Mouse (Mus musculus): ENCODE data around the gene Rnf207. TPM values are rescaled to one million over a fixed set of nuclear protein-coding genes. Genes with fewer than 3 reads are reported as not detected.

The Rnf207 gene
- 0.07 TPM in 1 of 2 replicates, not detected in the other for polyA plus RNA-seq (2012; ENCODE audit: low replicate concordance)

GRCm38 (mm10) chr4:152318517-152319234, at the start of gene Rnf207:
Gene Rnf207 (minus strand): TSS chr4:152318993.

GRCm38 (mm10) chr4:152338419-152339292, 19.9 kb upstream of the Rnf207 start, which contains the start of gene Chd5:
Gene Chd5 (plus strand): TSS chr4:152338651.

GRCm38 (mm10) chr4:152325574-152326411, 7.0 kb upstream of the Rnf207 start, which contains the start of gene Rpl22:
Gene Rpl22 (plus strand): TSS chr4:152325742.

GRCm38 (mm10) chr4:152296874-152297861, 21.6 kb downstream of the Rnf207 start, which contains the start of gene Icmt:
Gene Icmt (plus strand): TSS chr4:152297227.

GRCm38 (mm10) chr4:152291562-152291961, 27.2 kb downstream of the Rnf207 start, which contains the start of gene Hes3:
Gene Hes3 (minus strand): TSS chr4:152291662.

GRCm38 (mm10) chr4:152273621-152274236, 45.1 kb downstream of the Rnf207 start, which contains the start of gene Gpr153:
Gene Gpr153 (plus strand): TSS chr4:152274232.

Other genes with a start within 250 kb of the Rnf207 start
- 15.3 and 24.9 TPM in 2 replicates for gene Plekhg5, start 246.5 kb downstream of the Rnf207 start, polyA plus RNA-seq (2012; ENCODE audit: low replicate concordance)
- 17.3 and 25.1 TPM in 2 replicates for gene Tnfrsf25, start 203.1 kb downstream of the Rnf207 start, polyA plus RNA-seq (2012; ENCODE audit: low replicate concordance)
- 6.3 and 22.6 TPM in 2 replicates for gene Espn, start 166.6 kb downstream of the Rnf207 start, polyA plus RNA-seq (2012; ENCODE audit: low replicate concordance)
- gene Hes2, start 160.1 kb downstream of the Rnf207 start, polyA plus RNA-seq (2012; ENCODE audit: low replicate concordance) = 0.07 TPM in 1 of 2 replicates, not detected in the other
- gene Acot7, start 140.9 kb downstream of the Rnf207 start, polyA plus RNA-seq (2012; ENCODE audit: low replicate concordance) = 12.2 and 15.4 TPM in 2 replicates
- 0.18 and 0.36 TPM in 2 replicates for gene Gpr153, start 44.8 kb downstream of the Rnf207 start, polyA plus RNA-seq (2012; ENCODE audit: low replicate concordance)
- 0.15 and 0.66 TPM in 2 replicates for gene Hes3, start 27.3 kb downstream of the Rnf207 start, polyA plus RNA-seq (2012; ENCODE audit: low replicate concordance)
- 20.9 and 25.6 TPM in 2 replicates for gene Icmt, start 21.8 kb downstream of the Rnf207 start, polyA plus RNA-seq (2012; ENCODE audit: low replicate concordance)
- gene Rpl22, start 6.7 kb upstream of the Rnf207 start, polyA plus RNA-seq (2012; ENCODE audit: low replicate concordance) = 30.9 and 117 TPM in 2 replicates
- gene Chd5, start 19.7 kb upstream of the Rnf207 start, polyA plus RNA-seq (2012; ENCODE audit: low replicate concordance) = 0.03 and 0.20 TPM in 2 replicates
- 1.9 and 2.1 TPM in 2 replicates for gene Nphp4, start 157.7 kb upstream of the Rnf207 start, polyA plus RNA-seq (2012; ENCODE audit: low replicate concordance)
- 96.8 and 117 TPM in 2 replicates for gene Kcnab2, start 158.9 kb upstream of the Rnf207 start, polyA plus RNA-seq (2012; ENCODE audit: low replicate concordance)